Mouse (Mus musculus): ENCODE results near the gene Csnk2a1. TPM values are rescaled to one million over a fixed set of nuclear protein-coding genes. Genes with fewer than 3 reads are reported as not detected.
"Not testable (repeated sequence)": the region's sequence is repeated elsewhere in the genome, so short reads cannot be mapped to it uniquely, and the experiment has no call there.

Csnk2a1 gene
- polyA plus RNA-seq, 1 experiment from 2014 or later, result 133 TPM

- no peak overlapping the region for H3K4me2 ChIP-seq (replicated peaks; ENCODE audit: low read depth, low read length)
- no peak overlapping the region for H3K9ac ChIP-seq (replicated peaks; ENCODE audit: low read depth, low read length)
- H3K9me3 ChIP-seq (ENCODE audit: control insufficient read depth, low read depth, low read length), result no peaks in the 10 kb centered on the region
- H3K27ac ChIP-seq (ENCODE audit: low read length), result no peak overlapping the region; the same call in 1 of the 2 replicates
- no peak overlapping the region for H3K4me3 ChIP-seq (ENCODE audit: low read depth, low read length)
- 59% methylated on average over 9 of the region's 9 CpGs for WGBS
- no peaks in the 10 kb centered on the region for H3K4me1 ChIP-seq (ENCODE audit: control insufficient read depth, insufficient read depth, low read length)
- H3K36me3 ChIP-seq (ENCODE audit: control insufficient read depth, insufficient read depth, low read length), result no peaks in the 10 kb centered on the region
- no peak for ATAC-seq (ENCODE audit: insufficient number of reproducible peaks, insufficient read depth, low FRiP score, low read depth)
- no peaks in the 10 kb centered on the region for H3K27me3 ChIP-seq (ENCODE audit: control insufficient read depth, insufficient read depth, low read length)
These were observed 37.0 kb upstream of the Csnk2a1 start for GRCm38 (mm10) chr2:152189640-152190039.

- Histone ChIP-seq H3K27ac (ENCODE audit: low read length) (no peak overlapping the region; the same call in 1 of the 2 replicates), H3K4me2 (replicated peaks; ENCODE audit: low read depth, low read length) (no peak overlapping the region), H3K9me3 (ENCODE audit: control insufficient read depth, low read depth, low read length) (no peaks in the 10 kb centered on the region), H3K36me3 (ENCODE audit: control insufficient read depth, insufficient read depth, low read length) (no peaks in the 10 kb centered on the region), H3K4me1 (ENCODE audit: control insufficient read depth, insufficient read depth, low read length) (no peaks in the 10 kb centered on the region), H3K27me3 (ENCODE audit: control insufficient read depth, insufficient read depth, low read length) (no peaks in the 10 kb centered on the region), H3K4me3 (ENCODE audit: low read depth, low read length) (no peak overlapping the region), H3K9ac (replicated peaks; ENCODE audit: low read depth, low read length) (no peak overlapping the region)
- WGBS, result 66% methylated on average over 7 of the region's 7 CpGs
- ATAC-seq (ENCODE audit: insufficient number of reproducible peaks, insufficient read depth, low FRiP score, low read depth), result no peak
These were observed 36.5 kb upstream of the Csnk2a1 start for GRCm38 (mm10) chr2:152190161-152190560.

GRCm38 (mm10) chr2:152192591-152193345 is 33.9 kb upstream of the Csnk2a1 start:
- no peaks in the 10 kb centered on the region for H3K4me1 ChIP-seq (ENCODE audit: control insufficient read depth, insufficient read depth, low read length)
- no peaks in the 10 kb centered on the region for H3K36me3 ChIP-seq (ENCODE audit: control insufficient read depth, insufficient read depth, low read length)
- H3K4me3 ChIP-seq (ENCODE audit: low read depth, low read length), result no peak overlapping the region
- no peaks in the 10 kb centered on the region for H3K27me3 ChIP-seq (ENCODE audit: control insufficient read depth, insufficient read depth, low read length)
- no peak overlapping the region for H3K27ac ChIP-seq (ENCODE audit: low read length)
- no peak overlapping the region for H3K9ac ChIP-seq (replicated peaks; ENCODE audit: low read depth, low read length)
- no peaks in the 10 kb centered on the region for H3K9me3 ChIP-seq (ENCODE audit: control insufficient read depth, low read depth, low read length)
- no peak for ATAC-seq (ENCODE audit: insufficient number of reproducible peaks, insufficient read depth, low FRiP score, low read depth)
- 72% methylated on average over 13 of the region's 13 CpGs for WGBS
- no peak overlapping the region for H3K4me2 ChIP-seq (replicated peaks; ENCODE audit: low read depth, low read length)

GRCm38 (mm10) chr2:152193346-152193710 is 33.3 kb upstream of the Csnk2a1 start:
- Histone ChIP-seq H3K27me3 (ENCODE audit: control insufficient read depth, insufficient read depth, low read length) (no peaks in the 10 kb centered on the region), H3K4me1 (ENCODE audit: control insufficient read depth, insufficient read depth, low read length) (no peaks in the 10 kb centered on the region), H3K9me3 (ENCODE audit: control insufficient read depth, low read depth, low read length) (no peaks in the 10 kb centered on the region), H3K27ac (ENCODE audit: low read length) (no peak overlapping the region), H3K9ac (replicated peaks; ENCODE audit: low read depth, low read length) (no peak overlapping the region), H3K36me3 (ENCODE audit: control insufficient read depth, insufficient read depth, low read length) (no peaks in the 10 kb centered on the region), H3K4me2 (replicated peaks; ENCODE audit: low read depth, low read length) (no peak overlapping the region), H3K4me3 (ENCODE audit: low read depth, low read length) (no peak overlapping the region)
- 77% methylated on average over 7 of the region's 7 CpGs for WGBS
- no peak for ATAC-seq (ENCODE audit: insufficient number of reproducible peaks, insufficient read depth, low FRiP score, low read depth)

GRCm38 (mm10) chr2:152194586-152194985 is 32.1 kb upstream of the Csnk2a1 start:
- WGBS, result 95% methylated on average over 2 of the region's 2 CpGs
- H3K9ac ChIP-seq (replicated peaks; ENCODE audit: low read depth, low read length), result no peak overlapping the region
- H3K9me3 ChIP-seq (ENCODE audit: control insufficient read depth, low read depth, low read length), result no peaks in the 10 kb centered on the region
- H3K36me3 ChIP-seq (ENCODE audit: control insufficient read depth, insufficient read depth, low read length), result no peaks in the 10 kb centered on the region
- no peaks in the 10 kb centered on the region for H3K4me1 ChIP-seq (ENCODE audit: control insufficient read depth, insufficient read depth, low read length)
- H3K4me3 ChIP-seq (ENCODE audit: low read depth, low read length), result no peak overlapping the region
- no peaks in the 10 kb centered on the region for H3K27me3 ChIP-seq (ENCODE audit: control insufficient read depth, insufficient read depth, low read length)
- H3K27ac ChIP-seq (ENCODE audit: low read length), result no peak overlapping the region
- no peak overlapping the region for H3K4me2 ChIP-seq (replicated peaks; ENCODE audit: low read depth, low read length)
- no peak for ATAC-seq (ENCODE audit: insufficient number of reproducible peaks, insufficient read depth, low FRiP score, low read depth)

- no peak overlapping the region for H3K9ac ChIP-seq (replicated peaks; ENCODE audit: low read depth, low read length)
- no peaks in the 10 kb centered on the region for H3K9me3 ChIP-seq (ENCODE audit: control insufficient read depth, low read depth, low read length)
- H3K27ac ChIP-seq (ENCODE audit: low read length), result no peak overlapping the region
- no peak overlapping the region for H3K4me2 ChIP-seq (replicated peaks; ENCODE audit: low read depth, low read length)
- H3K4me3 ChIP-seq (ENCODE audit: low read depth, low read length), result no peak overlapping the region
- no peaks in the 10 kb centered on the region for H3K4me1 ChIP-seq (ENCODE audit: control insufficient read depth, insufficient read depth, low read length)
- no peak for ATAC-seq (ENCODE audit: insufficient number of reproducible peaks, insufficient read depth, low FRiP score, low read depth)
- no peaks in the 10 kb centered on the region for H3K27me3 ChIP-seq (ENCODE audit: control insufficient read depth, insufficient read depth, low read length)
- H3K36me3 ChIP-seq (ENCODE audit: control insufficient read depth, insufficient read depth, low read length), result no peaks in the 10 kb centered on the region
- 40% methylated on average over 3 of the region's 3 CpGs for WGBS
These were observed 29.7 kb upstream of the Csnk2a1 start for GRCm38 (mm10) chr2:152196896-152197295.

- no peak overlapping the region for H3K4me3 ChIP-seq (ENCODE audit: low read depth, low read length)
- 46% methylated on average over 10 of the region's 10 CpGs for whole genome bisulfite sequencing
- H3K9me3 ChIP-seq (ENCODE audit: control insufficient read depth, low read depth, low read length), result no peaks in the 10 kb centered on the region
- no peak overlapping the region for H3K9ac ChIP-seq (replicated peaks; ENCODE audit: low read depth, low read length)
- no peaks in the 10 kb centered on the region for H3K36me3 ChIP-seq (ENCODE audit: control insufficient read depth, insufficient read depth, low read length)
- no peak overlapping the region for H3K4me2 ChIP-seq (replicated peaks; ENCODE audit: low read depth, low read length)
- no peaks in the 10 kb centered on the region for H3K4me1 ChIP-seq (ENCODE audit: control insufficient read depth, insufficient read depth, low read length)
- ATAC-seq (ENCODE audit: insufficient number of reproducible peaks, insufficient read depth, low FRiP score, low read depth), result peak; percentile 42; the same call in 1 of the 2 replicates
- H3K27me3 ChIP-seq (ENCODE audit: control insufficient read depth, insufficient read depth, low read length), result no peaks in the 10 kb centered on the region
- H3K27ac ChIP-seq (ENCODE audit: low read length), result no peak overlapping the region
These were observed 29.3 kb upstream of the Csnk2a1 start for GRCm38 (mm10) chr2:152197301-152197712.

GRCm38 (mm10) chr2:152206139-152206538 is 20.5 kb upstream of the Csnk2a1 start:
- not testable (repeated sequence) for H3K9ac ChIP-seq (replicated peaks; ENCODE audit: low read depth, low read length); H3K27ac ChIP-seq (ENCODE audit: low read length); H3K36me3 ChIP-seq (ENCODE audit: control insufficient read depth, insufficient read depth, low read length); H3K4me3 ChIP-seq (ENCODE audit: low read depth, low read length); H3K4me2 ChIP-seq (replicated peaks; ENCODE audit: low read depth, low read length); H3K4me1 ChIP-seq (ENCODE audit: control insufficient read depth, insufficient read depth, low read length); ATAC-seq (ENCODE audit: insufficient number of reproducible peaks, insufficient read depth, low FRiP score, low read depth); H3K9me3 ChIP-seq (ENCODE audit: control insufficient read depth, low read depth, low read length); H3K27me3 ChIP-seq (ENCODE audit: control insufficient read depth, insufficient read depth, low read length)
- WGBS, result 88% methylated on average over 7 of the region's 9 CpGs

- H3K9me3 ChIP-seq (ENCODE audit: control insufficient read depth, low read depth, low read length), result no peaks in the 10 kb centered on the region
- no peak overlapping the region for H3K9ac ChIP-seq (replicated peaks; ENCODE audit: low read depth, low read length)
- no peak overlapping the region for H3K27ac ChIP-seq (ENCODE audit: low read length)
- H3K27me3 ChIP-seq (ENCODE audit: control insufficient read depth, insufficient read depth, low read length), result no peaks in the 10 kb centered on the region
- WGBS, result 78% methylated on average over 3 of the region's 3 CpGs
- ATAC-seq (ENCODE audit: insufficient number of reproducible peaks, insufficient read depth, low FRiP score, low read depth), result no peak
- H3K4me2 ChIP-seq (replicated peaks; ENCODE audit: low read depth, low read length), result no peak overlapping the region
- no peak overlapping the region for H3K4me3 ChIP-seq (ENCODE audit: low read depth, low read length)
- H3K36me3 ChIP-seq (ENCODE audit: control insufficient read depth, insufficient read depth, low read length), result no peaks in the 10 kb centered on the region
- H3K4me1 ChIP-seq (ENCODE audit: control insufficient read depth, insufficient read depth, low read length), result no peaks in the 10 kb centered on the region
These were observed 14.8 kb upstream of the Csnk2a1 start for GRCm38 (mm10) chr2:152211871-152212270.
